Mouse (Mus musculus) limb, embryonic 11.5 days (tissue): Measurements from ENCODE around the gene Bmp6. TPM values are rescaled to one million over a fixed set of nuclear protein-coding genes. Genes with fewer than 3 reads are reported as not detected.

Source experiments
- ATAC-seq: fragments of 200-750 bp; cut with Nextera tagmentation; 2 replicates; pipeline ENCODE4 v1.8.0; 2017; ENCODE audit warnings: low read depth; ENCODE audit not compliant: insufficient number of reproducible peaks, low FRiP score, low TSS enrichment
- DNase-seq: peaks from one replicate; pipeline ENCODE4 v3.0.0-alpha.2; 2015; ENCODE audit warnings: low spot score
- H3K27ac ChIP-seq: fragments of 300-500 bp; sonication (generic); replicated peaks from 2 replicates; pipeline ENCODE4 v1.5.1; 2014; ENCODE audit warnings: low read depth, mild to moderate bottlenecking, low read length
- H3K27me3 ChIP-seq: fragments of 300-500 bp; sonication (generic); 2 replicates; pipeline ENCODE4 v1.6.1; 2014; ENCODE audit warnings: mild to moderate bottlenecking, low read length, mixed read lengths; ENCODE audit not compliant: control insufficient read depth, insufficient read depth
- H3K36me3 ChIP-seq: fragments of 300-500 bp; sonication (generic); 2 replicates; pipeline ENCODE4 v1.6.1; 2014; ENCODE audit warnings: mild to moderate bottlenecking, low read length, moderate library complexity, mixed read lengths; ENCODE audit not compliant: control insufficient read depth, insufficient read depth
- H3K4me1 ChIP-seq: fragments of 300-500 bp; sonication (generic); 2 replicates; pipeline ENCODE4 v1.6.1; 2014; ENCODE audit warnings: low read length, mixed read lengths; ENCODE audit not compliant: control insufficient read depth, insufficient read depth
- H3K4me2 ChIP-seq: fragments of 300-500 bp; sonication (generic); 2 replicates; pipeline ENCODE4 v1.6.1; 2014; ENCODE audit warnings: low read depth, mild to moderate bottlenecking, moderate library complexity; ENCODE audit not compliant: severe bottlenecking
- H3K4me3 ChIP-seq: fragments of 300-500 bp; sonication (generic); 2 replicates; pipeline ENCODE4 v1.5.1; 2014; ENCODE audit warnings: low read depth, low read length
- H3K9ac ChIP-seq: fragments of 300-500 bp; sonication (generic); 2 replicates; pipeline ENCODE4 v1.6.1; 2014; ENCODE audit warnings: mild to moderate bottlenecking, low read length
- H3K9me3 ChIP-seq: fragments of 300-500 bp; sonication (generic); 2 replicates; pipeline ENCODE4 v1.6.1; 2016; ENCODE audit warnings: low read length; ENCODE audit not compliant: control insufficient read depth
- WGBS: fragments of 180-500 bp; shearing (Covaris S2); extraction: QIAGEN DNeasy Blood & Tissue Kit; methylation state at CpG from one replicate; pipeline ENCODE4 v1.1.7; 2014; 5-methylcytosine and 5-hydroxymethylcytosine counted together
- polyA plus RNA-seq: library from polyadenylated mRNA; unstranded; fragments of >200 nt; fragmentation: Nextera tagmentation; extraction: Ambion mirVana; gene quantifications from 2 replicates; pipeline ENCODE4 v1.2.1, GENCODE M21; 2014

Bmp6 gene
- polyA plus RNA-seq, 1 experiment from 2014 or later: 0.52 TPM

DNA sequence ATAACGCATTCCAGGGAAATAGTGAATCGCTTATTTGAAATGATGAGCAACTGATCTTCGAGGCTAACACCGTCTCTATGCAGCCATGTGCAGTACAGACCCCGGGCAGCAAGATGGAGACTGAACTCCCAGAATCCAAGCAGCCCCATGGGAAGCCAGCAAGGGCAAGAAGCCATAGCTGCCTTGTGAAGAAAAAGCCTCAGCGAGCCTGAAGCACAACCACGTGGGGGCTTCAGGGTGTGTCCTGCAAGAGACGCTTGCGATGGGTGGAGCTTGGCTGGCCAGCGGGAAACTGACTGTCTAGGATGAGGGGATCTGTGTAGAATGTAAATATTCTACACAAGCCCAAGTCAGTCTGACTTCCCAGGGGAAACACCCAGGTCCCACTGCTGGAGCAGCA, 167.1 kb downstream of the Bmp6 start:
- no peak for ATAC-seq
- H3K9me3 ChIP-seq: no peaks in the 10 kb centered on the region
- H3K27ac ChIP-seq: no peak overlapping the region
- H3K4me1 ChIP-seq: no peaks in the 10 kb centered on the region
- no peak overlapping the region for H3K4me2 ChIP-seq
- WGBS: 90% methylated on average over 10 of the region's 10 CpGs
- peaks cover 26% of the 10 kb centered on the region for H3K36me3 ChIP-seq
- DNase-seq: no peak
- H3K9ac ChIP-seq: no peak overlapping the region
- H3K27me3 ChIP-seq: no peaks in the 10 kb centered on the region
- H3K4me3 ChIP-seq: no peak overlapping the region

DNA sequence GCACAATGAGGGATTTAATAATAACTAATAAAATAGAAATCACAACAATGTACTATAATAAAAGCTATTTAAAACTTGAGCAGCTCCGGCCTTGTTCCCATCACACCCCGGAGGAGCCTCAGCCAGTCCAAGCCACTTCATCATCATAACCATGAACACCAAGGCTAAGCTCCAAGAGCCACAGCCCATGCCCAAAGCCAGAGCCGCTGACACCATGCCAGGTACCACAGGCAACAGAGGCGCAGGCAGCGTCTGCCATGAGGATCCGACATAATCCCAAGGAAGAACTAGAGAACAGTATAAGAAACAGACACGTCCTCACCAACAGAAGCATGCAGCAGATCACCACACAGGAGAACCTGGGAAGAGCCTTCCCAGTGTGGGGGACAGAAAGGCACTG, 169.0 kb downstream of the Bmp6 start:
- Histone ChIP-seq H3K4me2 (no peak overlapping the region), H3K27ac (no peak overlapping the region), H3K27me3 (no peaks in the 10 kb centered on the region), H3K9ac (no peak overlapping the region), H3K4me1 (no peaks in the 10 kb centered on the region), H3K9me3 (no peaks in the 10 kb centered on the region), H3K36me3 (peaks cover 24% of the 10 kb centered on the region), H3K4me3 (no peak overlapping the region)
- no peak for DNase-seq
- WGBS: 96% methylated on average over 7 of the region's 7 CpGs
- no peak for ATAC-seq

DNA sequence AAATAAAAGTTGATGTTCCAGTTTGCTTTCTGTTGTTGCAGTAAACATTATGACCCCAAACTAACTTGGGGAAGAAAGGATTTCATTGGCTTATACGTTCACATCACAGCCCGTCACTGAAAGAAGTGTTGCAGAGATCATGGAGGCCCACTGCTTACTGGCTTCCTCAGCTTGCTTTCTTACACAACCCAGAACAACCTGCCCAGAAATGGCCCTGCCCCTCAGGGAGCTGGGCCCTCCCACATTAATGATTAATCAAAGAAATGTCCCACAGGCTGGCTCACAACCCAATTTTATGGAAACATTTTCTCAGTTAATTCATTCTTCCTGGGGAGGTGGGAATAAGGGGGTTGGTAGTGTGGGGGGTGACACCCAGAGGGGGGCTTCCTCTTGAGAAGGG, 170.5 kb downstream of the Bmp6 start:
- Histone ChIP-seq H3K27me3 (no peaks in the 10 kb centered on the region), H3K27ac (no peak overlapping the region), H3K9ac (no peak overlapping the region), H3K4me2 (no peak overlapping the region), H3K4me3 (no peak overlapping the region), H3K9me3 (no peaks in the 10 kb centered on the region), H3K36me3 (peaks cover 16% of the 10 kb centered on the region), H3K4me1 (no peaks in the 10 kb centered on the region)
- no peak for ATAC-seq
- no peak for DNase-seq
- 88% methylated on average over 2 of the region's 2 CpGs for WGBS

DNA sequence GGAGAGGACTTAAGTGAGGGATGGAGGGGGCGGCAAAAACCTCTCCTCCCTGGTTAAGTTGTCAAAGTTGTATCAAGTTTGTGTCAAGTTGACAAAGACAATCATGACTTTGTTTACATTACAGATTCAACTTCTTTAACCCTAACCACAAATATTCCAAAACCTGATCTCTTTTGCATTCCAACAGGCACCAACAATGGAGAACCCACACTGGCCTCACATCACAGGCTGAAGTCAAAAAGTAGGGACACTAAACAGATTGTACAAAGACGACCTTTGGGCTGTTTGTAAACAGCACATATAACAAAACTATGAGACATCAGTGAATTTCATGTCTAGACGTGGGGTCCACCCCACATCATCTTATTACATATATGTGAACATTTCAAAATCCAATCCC, 170.9 kb downstream of the Bmp6 start:
- Histone ChIP-seq H3K4me3 (no peak overlapping the region), H3K4me2 (no peak overlapping the region), H3K9ac (no peak overlapping the region), H3K27me3 (no peaks in the 10 kb centered on the region), H3K9me3 (no peaks in the 10 kb centered on the region), H3K36me3 (peaks cover 16% of the 10 kb centered on the region), H3K4me1 (no peaks in the 10 kb centered on the region), H3K27ac (no peak overlapping the region)
- ATAC-seq: no peak
- no peak for DNase-seq
- 85% methylated on average over 3 of the region's 3 CpGs for WGBS

DNA sequence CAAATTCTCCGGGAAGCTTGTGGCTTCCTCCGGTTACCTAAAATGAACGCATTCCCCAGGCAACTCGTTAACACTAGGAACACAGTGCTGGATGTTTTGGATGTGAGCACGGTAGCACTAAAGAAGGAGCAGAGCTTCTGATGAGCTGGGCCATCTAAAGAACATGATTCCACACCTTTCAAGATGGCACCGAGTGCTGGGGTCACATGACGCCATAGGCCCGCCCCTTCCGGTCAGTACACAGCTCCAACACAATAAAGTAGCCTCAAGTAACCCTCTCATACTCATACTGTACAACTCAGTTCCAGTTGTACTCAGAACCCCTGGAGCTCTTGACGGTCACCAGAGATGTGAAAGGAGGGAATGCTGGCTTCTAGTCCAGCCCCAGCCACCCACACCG, 171.7 kb downstream of the Bmp6 start:
- 92% methylated on average over 11 of the region's 11 CpGs for WGBS
- no peaks in the 10 kb centered on the region for H3K4me1 ChIP-seq

DNA sequence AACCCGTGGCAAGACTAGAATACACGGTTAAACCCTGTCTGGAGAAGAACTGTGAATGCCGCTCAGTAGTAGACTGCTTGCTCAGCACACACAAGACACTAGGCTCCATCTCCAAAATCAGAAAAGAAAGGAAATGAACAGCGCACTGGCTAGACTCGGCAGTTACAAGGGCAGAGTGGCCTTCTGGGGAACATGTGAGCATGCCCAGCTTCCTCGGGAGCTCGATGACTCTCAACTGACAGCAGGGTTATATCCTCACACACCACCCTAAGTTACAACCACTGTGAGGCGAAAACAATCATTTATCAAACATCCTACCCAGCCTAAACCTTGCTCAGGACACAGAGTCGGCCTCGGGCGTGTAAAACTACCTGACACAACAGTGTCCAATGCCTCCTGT, 175.4 kb downstream of the Bmp6 start:
- Histone ChIP-seq H3K4me2 (no peak overlapping the region), H3K9ac (no peak overlapping the region), H3K27me3 (no peaks in the 10 kb centered on the region), H3K4me1 (no peaks in the 10 kb centered on the region), H3K27ac (no peak overlapping the region), H3K4me3 (no peak overlapping the region), H3K36me3 (peaks cover 10% of the 10 kb centered on the region), H3K9me3 (no peaks in the 10 kb centered on the region)
- ATAC-seq: no peak
- DNase-seq: no peak
- 95% methylated on average over 11 of the region's 11 CpGs for WGBS

More for the DNA sequence above, 171.7 kb downstream of the Bmp6 start:
- H3K36me3 ChIP-seq: peaks cover 16% of the 10 kb centered on the region
- no peak for DNase-seq
- H3K9ac ChIP-seq: no peak overlapping the region
- no peaks in the 10 kb centered on the region for H3K9me3 ChIP-seq
- ATAC-seq: no peak
- H3K4me2 ChIP-seq: no peak overlapping the region
- no peaks in the 10 kb centered on the region for H3K27me3 ChIP-seq
- no peak overlapping the region for H3K27ac ChIP-seq
- H3K4me3 ChIP-seq: no peak overlapping the region

DNA sequence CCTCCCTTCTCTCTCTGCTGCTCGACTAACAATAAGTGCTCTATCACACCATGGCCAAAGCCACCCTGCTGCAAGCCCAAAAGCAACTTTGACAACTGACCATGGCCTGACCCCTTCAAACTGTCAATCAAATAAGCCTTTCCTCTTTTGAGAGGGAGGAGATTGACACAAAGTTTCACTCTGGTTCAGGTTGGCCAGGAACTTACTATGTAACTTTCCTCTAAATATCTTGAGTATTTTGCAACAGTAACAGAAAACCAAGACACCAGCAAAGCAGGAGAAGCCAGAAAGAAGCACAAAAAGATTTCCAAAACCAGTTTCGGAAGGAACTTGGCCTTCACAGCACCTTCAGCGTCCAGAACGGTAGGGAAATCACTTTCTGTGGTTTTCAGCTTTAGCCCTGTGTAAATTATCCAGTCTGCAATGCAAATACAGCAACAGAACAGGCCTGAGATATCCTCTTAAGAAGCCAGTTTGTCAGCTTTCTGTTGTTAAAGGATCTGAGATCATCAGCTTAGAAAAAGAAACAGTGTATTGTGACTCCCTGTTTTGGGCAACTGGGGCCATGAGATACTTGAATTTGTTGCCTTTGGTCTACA, 177.2 kb downstream of the Bmp6 start:
- 87% methylated on average over 4 of the region's 4 CpGs for WGBS
- H3K27me3 ChIP-seq: no peaks in the 10 kb centered on the region
- H3K9me3 ChIP-seq: no peaks in the 10 kb centered on the region
- H3K4me1 ChIP-seq: peaks cover 6% of the 10 kb centered on the region
- ATAC-seq: no peak
- no peak overlapping the region for H3K4me2 ChIP-seq
- H3K36me3 ChIP-seq: peaks cover 8% of the 10 kb centered on the region
- H3K9ac ChIP-seq: no peak overlapping the region
- no peak overlapping the region for H3K4me3 ChIP-seq
- H3K27ac ChIP-seq: no peak overlapping the region
- DNase-seq: no peak

DNA sequence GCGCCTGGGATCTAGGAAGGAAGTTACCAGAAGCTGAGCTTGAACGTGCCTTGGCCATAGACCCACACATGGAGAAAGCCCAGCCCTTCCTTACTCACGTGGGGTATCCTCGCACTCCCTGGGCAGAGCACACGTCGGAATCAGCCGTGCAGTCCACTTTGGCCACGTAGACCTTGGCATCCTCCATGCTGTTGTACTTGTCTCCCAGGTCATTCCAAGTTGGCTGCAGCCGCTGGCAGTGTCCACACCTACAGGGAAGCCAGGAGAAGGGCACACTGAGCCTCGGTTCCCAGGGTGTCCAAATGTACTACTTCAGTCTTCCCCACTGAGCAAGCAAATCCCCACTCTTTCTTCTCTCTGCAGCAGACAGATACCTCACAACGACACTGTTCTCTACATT, 178.3 kb downstream of the Bmp6 start:
- DNase-seq (no peak), ATAC-seq (no peak)
- H3K27me3 ChIP-seq: no peaks in the 10 kb centered on the region
- no peak overlapping the region for H3K4me2 ChIP-seq
- peaks cover 2% of the 10 kb centered on the region for H3K36me3 ChIP-seq
- H3K4me1 ChIP-seq: peaks cover 6% of the 10 kb centered on the region
- H3K27ac ChIP-seq: no peak overlapping the region
- H3K9ac ChIP-seq: no peak overlapping the region
- 90% methylated on average over 11 of the region's 11 CpGs for WGBS
- H3K9me3 ChIP-seq: no peaks in the 10 kb centered on the region
- no peak overlapping the region for H3K4me3 ChIP-seq

DNA sequence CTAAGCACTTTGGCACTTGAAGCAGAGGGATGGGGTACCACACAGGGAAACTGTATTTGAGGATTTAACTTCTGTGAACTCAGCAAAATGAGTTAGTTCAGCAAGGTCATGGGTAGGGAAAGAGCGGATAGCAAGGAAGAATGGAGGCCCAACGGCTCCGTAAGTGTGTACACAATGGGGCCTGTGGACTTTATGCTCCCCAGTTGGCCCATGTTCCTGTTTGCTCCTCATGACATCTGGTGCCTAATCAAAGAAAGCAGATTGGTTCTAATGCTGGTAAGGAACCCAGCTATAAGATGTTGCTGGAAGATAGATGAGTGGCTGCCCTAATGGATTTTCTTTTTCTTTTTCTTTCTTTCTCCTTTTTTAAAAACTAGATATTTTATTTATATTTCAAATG, 180.4 kb downstream of the Bmp6 start:
- Histone ChIP-seq H3K27ac (no peak overlapping the region), H3K4me1 (peaks cover 6% of the 10 kb centered on the region), H3K9me3 (no peaks in the 10 kb centered on the region), H3K4me3 (no peak overlapping the region), H3K4me2 (no peak overlapping the region), H3K9ac (no peak overlapping the region), H3K27me3 (no peaks in the 10 kb centered on the region), H3K36me3 (no peaks in the 10 kb centered on the region)
- 91% methylated on average over 3 of the region's 3 CpGs for WGBS
- DNase-seq (no peak), ATAC-seq (no peak)
